Mouse (Mus musculus): ENCODE measurements around the gene Agbl3.

DNA sequence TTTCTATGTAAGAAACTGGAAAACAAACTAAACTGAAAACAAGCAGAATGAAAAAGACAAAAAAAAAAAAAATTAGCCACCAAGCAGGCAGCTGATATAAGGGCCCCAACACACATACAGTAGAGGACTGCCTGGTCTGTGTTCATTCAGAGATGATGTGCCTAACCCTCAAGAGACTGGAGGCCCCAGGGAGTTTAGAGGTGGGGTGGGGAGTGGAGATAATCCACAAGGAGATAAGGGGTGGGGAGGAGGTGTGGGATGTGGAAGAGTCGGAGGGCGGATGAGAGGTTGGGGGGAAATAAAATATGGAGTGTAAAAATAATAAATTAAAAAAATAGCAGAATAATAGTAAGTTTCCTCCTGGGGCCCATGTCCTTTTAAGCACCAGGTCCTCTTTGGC, 25.4 kb downstream of the Agbl3 start:
- no peak for TF ChIP-seq POLR2A (IDR thresholded peaks at IDR 0.05; ENCODE audit: borderline replicate concordance, insufficient read depth, low read length)
- TF ChIP-seq CTCF (IDR thresholded peaks at IDR 0.05; ENCODE audit: borderline replicate concordance, insufficient read depth, low read depth, low read length), result no peak

Measured in cerebellum, adult 2 months (tissue).